Mouse (Mus musculus): ENCODE measurements around the gene Selplg. TPM values are rescaled to one million over a fixed set of nuclear protein-coding genes. Genes with fewer than 3 reads are reported as not detected.

Selplg gene
- polyA plus RNA-seq, 1 experiment from 2014 or later = 5.3 TPM

- Histone ChIP-seq H3K27ac (replicated peaks) (no peak overlapping the region), H3K4me1 (peaks cover 7% of the 10 kb centered on the region; the same call in 1 of the 2 replicates), H3K9ac (no peak overlapping the region), H3K36me3 (peaks cover 38% of the 10 kb centered on the region), H3K9me3 (replicated peaks) (no peaks in the 10 kb centered on the region), H3K4me3 (replicated peaks) (no peak overlapping the region), H3K27me3 (no peaks in the 10 kb centered on the region), H3K4me2 (replicated peaks) (no peak overlapping the region)
- no peak for ATAC-seq (ENCODE audit: insufficient number of reproducible peaks, low FRiP score, low TSS enrichment, low read depth)
- 86% methylated on average over 4 of the region's 4 CpGs for WGBS
These were observed 8.0 kb upstream of the Selplg start for GRCm38 (mm10) chr5:113840443-113840842.

DNA sequence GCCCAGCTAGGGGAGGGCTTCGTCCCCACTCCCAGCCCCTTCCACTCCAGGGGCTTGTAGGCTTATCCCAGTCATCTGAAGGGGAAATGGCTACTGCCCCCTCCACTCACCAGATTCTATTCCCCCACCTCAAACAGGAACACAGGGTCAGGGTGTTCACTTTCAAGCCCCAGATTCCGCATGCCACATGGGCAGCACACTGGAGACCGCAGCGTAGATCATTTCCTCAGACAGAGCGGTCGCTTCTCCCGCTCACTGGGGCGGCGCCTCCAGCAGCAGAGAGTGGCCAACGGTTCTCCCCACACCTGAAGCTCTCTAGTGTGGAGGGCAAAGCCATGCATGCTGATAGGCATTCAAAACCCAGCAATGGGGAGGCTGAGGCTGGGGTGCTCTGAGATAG, 4.5 kb upstream of the Selplg start:
- 86% methylated on average over 10 of the region's 10 CpGs for WGBS
- Histone ChIP-seq H3K4me1 (no peaks in the 10 kb centered on the region), H3K4me2 (replicated peaks) (no peak overlapping the region), H3K9me3 (replicated peaks) (no peaks in the 10 kb centered on the region), H3K27me3 (no peaks in the 10 kb centered on the region), H3K9ac (no peak overlapping the region), H3K27ac (replicated peaks) (no peak overlapping the region), H3K36me3 (0 out of 2 replicates have a peak, but pooled peaks cover 8% of the 10 kb centered on the region), H3K4me3 (replicated peaks) (no peak overlapping the region)
- no peak for ATAC-seq (ENCODE audit: insufficient number of reproducible peaks, low FRiP score, low TSS enrichment, low read depth)

GRCm38 (mm10) chr5:113833316-113833947, 988 bp upstream of the Selplg start:
- no peak for ATAC-seq (ENCODE audit: insufficient number of reproducible peaks, low FRiP score, low TSS enrichment, low read depth)
- WGBS = 60% methylated on average over 16 of the region's 16 CpGs
- no peaks in the 10 kb centered on the region for H3K27me3 ChIP-seq
- H3K9ac ChIP-seq = no peak overlapping the region
- no peak overlapping the region for H3K27ac ChIP-seq (replicated peaks)
- no peak overlapping the region for H3K4me3 ChIP-seq (replicated peaks)
- H3K4me1 ChIP-seq = no peaks in the 10 kb centered on the region
- H3K4me2 ChIP-seq (replicated peaks) = no peak overlapping the region
- no peaks in the 10 kb centered on the region for H3K9me3 ChIP-seq (replicated peaks)
- H3K36me3 ChIP-seq = no peaks in the 10 kb centered on the region

DNA sequence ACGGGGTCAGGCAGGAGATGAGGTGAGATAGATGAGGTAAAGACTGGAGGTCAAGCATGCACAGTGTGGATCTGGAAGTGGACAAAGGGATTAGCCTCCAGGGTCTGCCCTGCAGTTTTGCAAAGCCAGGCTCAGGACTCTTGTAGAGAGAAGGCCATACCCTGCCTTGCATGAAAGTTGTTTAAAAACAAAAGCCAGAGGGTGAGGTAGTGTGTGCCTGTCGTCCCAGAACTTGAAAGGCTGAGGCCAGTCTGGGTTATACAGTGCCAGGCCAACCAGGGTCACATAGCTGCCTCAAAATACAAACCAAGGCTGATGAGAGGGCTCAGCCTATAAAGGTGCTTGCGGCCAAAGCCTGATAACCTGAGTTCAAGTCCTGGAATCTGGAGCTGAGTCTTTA, 703 bp downstream of the Selplg start:
- Histone ChIP-seq H3K4me2 (replicated peaks) (no peak overlapping the region), H3K27me3 (no peaks in the 10 kb centered on the region)

DNA sequence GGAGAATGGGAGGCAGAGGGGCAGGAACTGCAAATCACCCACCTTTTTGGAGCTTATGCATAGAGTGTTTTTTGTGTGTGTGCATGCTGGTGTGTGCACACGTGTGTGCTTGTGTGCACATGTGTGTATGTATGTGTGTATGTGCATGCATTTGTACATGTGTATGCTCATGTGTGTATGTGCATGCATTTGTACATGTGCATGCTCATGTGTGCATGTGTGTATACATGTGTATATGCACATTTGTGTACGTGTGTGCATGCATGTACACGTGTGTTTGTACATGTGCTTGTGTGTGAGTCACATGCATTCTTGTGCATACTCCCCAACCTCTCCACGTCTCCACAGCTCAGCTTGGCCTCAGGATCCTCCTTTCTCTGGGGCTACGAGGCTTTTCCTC, 1.6 kb downstream of the Selplg start:
- H3K9me3 ChIP-seq (replicated peaks) = no peaks in the 10 kb centered on the region
- H3K27ac ChIP-seq (replicated peaks) = no peak overlapping the region
- no peak overlapping the region for H3K9ac ChIP-seq
- 87% methylated on average over 5 of the region's 5 CpGs for WGBS
- no peak overlapping the region for H3K4me2 ChIP-seq (replicated peaks)
- H3K4me1 ChIP-seq = no peaks in the 10 kb centered on the region
- H3K36me3 ChIP-seq = no peaks in the 10 kb centered on the region
- no peak for ATAC-seq (ENCODE audit: insufficient number of reproducible peaks, low FRiP score, low TSS enrichment, low read depth)
- H3K4me3 ChIP-seq (replicated peaks) = no peak overlapping the region
- no peaks in the 10 kb centered on the region for H3K27me3 ChIP-seq

More for the DNA sequence above, 703 bp downstream of the Selplg start:
- WGBS = 69% methylated on average over 3 of the region's 3 CpGs
- no peaks in the 10 kb centered on the region for H3K36me3 ChIP-seq
- no peak overlapping the region for H3K27ac ChIP-seq (replicated peaks)
- H3K4me3 ChIP-seq (replicated peaks) = no peak overlapping the region
- no peak for ATAC-seq (ENCODE audit: insufficient number of reproducible peaks, low FRiP score, low TSS enrichment, low read depth)
- no peaks in the 10 kb centered on the region for H3K4me1 ChIP-seq
- no peaks in the 10 kb centered on the region for H3K9me3 ChIP-seq (replicated peaks)
- H3K9ac ChIP-seq = no peak overlapping the region

GRCm38 (mm10) chr5:113830292-113830643, 2.2 kb downstream of the Selplg start:
- no peak for ATAC-seq (ENCODE audit: insufficient number of reproducible peaks, low FRiP score, low TSS enrichment, low read depth)
- no peak overlapping the region for H3K9ac ChIP-seq
- no peak overlapping the region for H3K27ac ChIP-seq (replicated peaks)
- 53% methylated on average over 10 of the region's 10 CpGs for WGBS
- H3K36me3 ChIP-seq = no peaks in the 10 kb centered on the region
- H3K27me3 ChIP-seq = no peaks in the 10 kb centered on the region
- H3K4me1 ChIP-seq = no peaks in the 10 kb centered on the region
- H3K4me3 ChIP-seq (replicated peaks) = no peak overlapping the region
- no peaks in the 10 kb centered on the region for H3K9me3 ChIP-seq (replicated peaks)
- no peak overlapping the region for H3K4me2 ChIP-seq (replicated peaks)

DNA sequence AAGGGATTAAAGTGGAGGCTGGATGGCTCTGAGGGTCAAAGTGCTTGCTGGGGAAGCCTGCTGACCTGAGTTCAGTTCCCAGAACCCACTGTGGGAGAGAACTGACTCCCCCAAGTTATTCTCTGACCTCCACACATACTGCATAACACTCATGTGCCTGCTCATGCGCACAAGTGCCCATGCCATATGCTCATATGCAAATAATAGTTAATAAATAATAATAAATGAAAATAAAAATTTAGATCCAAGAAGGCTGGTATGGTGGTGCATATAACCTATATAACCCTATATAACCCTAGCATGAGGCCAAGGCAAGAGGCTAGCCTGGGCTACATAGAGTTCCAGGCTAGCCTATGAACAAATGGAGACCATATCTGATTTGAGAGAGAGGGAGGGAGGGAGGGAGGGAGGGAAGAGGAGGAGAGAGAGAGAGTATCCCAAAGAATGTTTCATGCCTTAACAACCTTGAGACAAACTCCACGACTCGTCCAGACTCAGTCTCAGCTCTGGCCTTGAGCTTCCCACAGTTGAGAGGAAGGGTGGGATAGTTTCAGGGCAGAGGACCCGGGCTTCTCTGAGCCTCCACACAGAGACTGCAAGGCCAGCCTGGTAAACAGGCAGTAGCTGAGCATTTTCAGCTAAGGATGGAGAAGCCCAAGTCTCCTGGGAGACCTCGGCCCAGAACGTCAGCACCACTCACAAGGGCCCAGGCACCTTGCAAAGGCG, 2.7 kb downstream of the Selplg start:
- Histone ChIP-seq H3K4me1 (no peaks in the 10 kb centered on the region), H3K36me3 (no peaks in the 10 kb centered on the region), H3K9me3 (replicated peaks) (no peaks in the 10 kb centered on the region), H3K27ac (replicated peaks) (no peak overlapping the region), H3K4me3 (replicated peaks) (no peak overlapping the region), H3K27me3 (no peaks in the 10 kb centered on the region), H3K9ac (no peak overlapping the region), H3K4me2 (replicated peaks) (no peak overlapping the region)
- WGBS = 72% methylated on average over 7 of the region's 7 CpGs
- ATAC-seq (ENCODE audit: insufficient number of reproducible peaks, low FRiP score, low TSS enrichment, low read depth) = no peak

DNA sequence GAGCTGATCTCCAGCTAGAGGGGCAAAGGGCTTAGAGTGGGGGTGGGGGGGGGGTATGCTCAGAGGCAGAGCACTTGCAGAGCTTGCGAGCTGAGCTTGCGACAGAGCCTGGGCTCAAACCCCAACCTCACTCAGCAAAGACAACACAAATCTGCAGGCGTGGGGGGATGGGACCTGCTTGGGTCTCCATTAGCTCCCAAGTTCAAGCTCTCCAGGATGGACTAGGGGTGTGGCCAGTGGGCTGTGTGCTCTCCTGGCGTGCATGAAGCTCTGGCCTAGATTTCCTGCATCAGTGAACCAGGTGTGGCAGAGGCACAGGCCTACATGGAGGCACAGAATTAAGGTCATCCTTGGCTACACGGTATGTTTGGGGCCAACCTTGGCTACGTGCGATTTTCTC, 4.0 kb downstream of the Selplg start:
- no peak for ATAC-seq (ENCODE audit: insufficient number of reproducible peaks, low FRiP score, low TSS enrichment, low read depth)
- H3K4me2 ChIP-seq (replicated peaks) = no peak overlapping the region
- no peaks in the 10 kb centered on the region for H3K36me3 ChIP-seq
- H3K27me3 ChIP-seq = no peaks in the 10 kb centered on the region
- H3K4me1 ChIP-seq = no peaks in the 10 kb centered on the region
- H3K9me3 ChIP-seq (replicated peaks) = no peaks in the 10 kb centered on the region
- H3K4me3 ChIP-seq (replicated peaks) = no peak overlapping the region
- no peak overlapping the region for H3K9ac ChIP-seq
- no peak overlapping the region for H3K27ac ChIP-seq (replicated peaks)
- WGBS = 58% methylated on average over 7 of the region's 7 CpGs

- H3K9ac ChIP-seq = no peak overlapping the region
- no peaks in the 10 kb centered on the region for H3K36me3 ChIP-seq
- no peak overlapping the region for H3K4me3 ChIP-seq (replicated peaks)
- no peaks in the 10 kb centered on the region for H3K4me1 ChIP-seq
- no peak overlapping the region for H3K27ac ChIP-seq (replicated peaks)
- WGBS = 45% methylated on average over 4 of the region's 4 CpGs
- no peaks in the 10 kb centered on the region for H3K9me3 ChIP-seq (replicated peaks)
- H3K27me3 ChIP-seq = no peaks in the 10 kb centered on the region
- H3K4me2 ChIP-seq (replicated peaks) = no peak overlapping the region
- no peak for ATAC-seq (ENCODE audit: insufficient number of reproducible peaks, low FRiP score, low TSS enrichment, low read depth)
These were observed 4.4 kb downstream of the Selplg start for GRCm38 (mm10) chr5:113827991-113828411.

DNA sequence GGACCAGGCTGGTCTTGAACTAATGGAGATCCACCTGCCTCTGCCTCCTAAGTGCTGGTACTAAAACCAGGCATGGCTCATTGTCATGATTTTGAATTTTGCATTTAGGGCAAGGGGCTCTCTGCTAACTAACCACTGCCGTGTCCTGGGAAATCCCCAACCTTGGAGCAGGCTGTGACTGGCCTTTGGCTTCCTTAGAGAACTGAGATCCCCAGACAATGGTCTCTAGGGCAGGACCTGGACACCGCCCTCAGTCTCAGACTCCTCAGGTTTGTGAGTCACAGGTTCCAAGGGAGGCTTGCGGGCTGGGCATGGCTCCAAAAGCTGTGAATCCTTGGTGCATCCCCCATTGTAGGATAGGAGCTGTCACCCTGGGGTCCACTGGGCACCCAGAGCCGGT, 5.8 kb downstream of the Selplg start:
- no peaks in the 10 kb centered on the region for H3K36me3 ChIP-seq
- no peaks in the 10 kb centered on the region for H3K27me3 ChIP-seq
- no peaks in the 10 kb centered on the region for H3K9me3 ChIP-seq (replicated peaks)
- H3K4me1 ChIP-seq = no peaks in the 10 kb centered on the region
- WGBS = 90% methylated on average over 4 of the region's 4 CpGs
- no peak for ATAC-seq (ENCODE audit: insufficient number of reproducible peaks, low FRiP score, low TSS enrichment, low read depth)
- no peak overlapping the region for H3K4me3 ChIP-seq (replicated peaks)
- H3K4me2 ChIP-seq (replicated peaks) = no peak overlapping the region
- H3K9ac ChIP-seq = no peak overlapping the region
- no peak overlapping the region for H3K27ac ChIP-seq (replicated peaks)

GRCm38 (mm10) chr5:113825558-113825957, 6.9 kb downstream of the Selplg start:
- ATAC-seq (ENCODE audit: insufficient number of reproducible peaks, low FRiP score, low TSS enrichment, low read depth) = no peak
- Histone ChIP-seq H3K4me1 (no peaks in the 10 kb centered on the region), H3K9ac (no peak overlapping the region), H3K27ac (replicated peaks) (no peak overlapping the region), H3K4me2 (replicated peaks) (no peak overlapping the region), H3K36me3 (no peaks in the 10 kb centered on the region), H3K9me3 (replicated peaks) (no peaks in the 10 kb centered on the region), H3K27me3 (no peaks in the 10 kb centered on the region), H3K4me3 (replicated peaks) (no peak overlapping the region)
- 78% methylated on average over 7 of the region's 7 CpGs for WGBS

DNA sequence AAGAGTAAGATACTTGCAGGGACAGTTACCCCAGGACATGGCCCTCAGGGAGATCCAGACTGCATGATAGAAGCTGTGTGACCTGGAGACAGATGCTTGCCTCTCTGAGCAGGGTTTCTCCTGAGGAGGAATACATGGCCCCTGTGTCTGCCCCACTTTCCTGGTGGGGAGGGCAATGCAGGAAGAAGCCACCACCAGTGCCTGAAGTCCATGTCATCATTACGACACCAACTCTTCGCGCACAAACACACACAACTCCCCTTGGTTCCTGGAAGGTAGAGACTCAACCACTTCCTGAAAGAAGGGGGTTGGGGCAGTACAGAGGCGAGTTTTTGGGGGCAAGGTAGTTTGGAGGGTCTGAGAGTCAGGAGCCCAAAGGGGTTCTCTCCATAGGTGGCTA, 8.2 kb downstream of the Selplg start:
- Histone ChIP-seq H3K36me3 (no peaks in the 10 kb centered on the region), H3K9me3 (replicated peaks) (no peaks in the 10 kb centered on the region), H3K27ac (replicated peaks) (no peak overlapping the region), H3K9ac (no peak overlapping the region), H3K4me3 (replicated peaks) (no peak overlapping the region), H3K4me2 (replicated peaks) (no peak overlapping the region), H3K27me3 (no peaks in the 10 kb centered on the region), H3K4me1 (no peaks in the 10 kb centered on the region)
- 87% methylated on average over 4 of the region's 4 CpGs for WGBS
- ATAC-seq (ENCODE audit: insufficient number of reproducible peaks, low FRiP score, low TSS enrichment, low read depth) = no peak

Measured in embryonic facial prominence, embryonic 15.5 days (tissue).